Comparison of ENCODE assay signal across 8 mouse cellular contexts in the genomic region with DNA sequence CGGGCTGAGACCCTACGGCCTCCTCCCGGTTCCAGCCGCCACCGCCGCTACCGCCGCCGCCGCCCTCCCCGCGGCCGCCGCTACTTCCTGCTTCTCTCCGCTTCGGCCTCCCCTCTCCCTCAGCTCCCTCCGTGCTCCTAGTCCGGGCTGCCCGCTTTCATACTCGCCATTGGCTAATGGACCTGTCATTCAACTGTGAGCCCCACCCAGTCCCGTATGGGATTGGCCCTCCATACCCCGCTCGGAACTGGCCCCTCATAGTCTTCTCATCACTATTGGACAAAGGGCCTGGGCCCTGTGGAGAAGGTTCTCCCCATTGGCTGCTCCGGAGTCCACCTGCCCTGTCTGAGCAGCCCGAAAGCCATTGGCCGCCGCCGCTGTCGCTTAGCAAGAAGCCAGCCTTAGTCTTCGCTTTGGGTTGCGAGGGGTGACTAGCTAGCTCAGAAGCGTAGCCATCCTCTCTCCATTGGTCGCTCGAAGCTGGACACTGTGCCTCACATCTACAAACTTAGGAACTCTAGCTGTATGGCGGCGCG. TPM values are rescaled to one million over a fixed set of nuclear protein-coding genes. Genes with fewer than 3 reads are reported as not detected.
DNase-seq lines count a peak whose midpoint lies in the region; ATAC-seq and TF ChIP-seq lines count a peak whose summit lies in the region.

A gene (minus strand): TSS at position 112 of the 536 bp plus-strand sequence.

- H3K27me3 ChIP-seq in C2C12 (ENCODE audit: control insufficient read depth, insufficient read depth, insufficient read length), result no peaks in the 10 kb centered on the region
- no peaks in the 10 kb centered on the region for H3K27me3 ChIP-seq in erythroblast, embryonic 14.5 days (ENCODE audit: control insufficient read depth)
- no peaks in the 10 kb centered on the region for H3K27me3 ChIP-seq in heart, embryonic 11.5 days (ENCODE audit: control insufficient read depth, insufficient read depth, low read length)
- no peaks in the 10 kb centered on the region for H3K27me3 ChIP-seq in kidney, embryonic 16.5 days (ENCODE audit: insufficient read depth, low read length)
- no peaks in the 10 kb centered on the region for H3K27me3 ChIP-seq in liver, adult 2 months (ENCODE audit: control insufficient read depth, insufficient read depth, low read length)
- no peaks in the 10 kb centered on the region for H3K27me3 ChIP-seq in myocyte (ENCODE audit: control insufficient read depth, insufficient read depth, insufficient read length)
- no peaks in the 10 kb centered on the region for H3K27me3 ChIP-seq in splenic B cell, adult 2 months (ENCODE audit: control insufficient read depth, insufficient read depth, low read length, poor library complexity, severe bottlenecking)

- peaks cover 46% of the 10 kb centered on the region for H3K79me2 ChIP-seq in C2C12 (ENCODE audit: control insufficient read depth, insufficient read depth)
- no peaks in the 10 kb centered on the region for H3K79me2 ChIP-seq in liver, adult 2 months (ENCODE audit: control insufficient read depth, insufficient read depth, low read length)
- peaks cover 6% of the 10 kb centered on the region for H3K79me2 ChIP-seq in myocyte (ENCODE audit: control insufficient read depth, insufficient read depth)

- H3ac ChIP-seq in C2C12 (ENCODE audit: control insufficient read depth, insufficient read length, low read depth) (peak within 1 kb of the TSS; percentile 92), myocyte (ENCODE audit: control insufficient read depth, insufficient read length) (peak within 1 kb of the TSS; percentile 24)

- WGBS in heart, embryonic 11.5 days (ENCODE audit: insufficient replicate concordance), result under 1% methylated on average over 36 of the region's 37 CpGs
- under 1% methylated on average over 34 of the region's 37 CpGs for WGBS in kidney, embryonic 16.5 days
- 1% methylated on average over 35 of the region's 37 CpGs for WGBS in liver, adult 2 months

- TF ChIP-seq POLR2A in brain, embryonic 14.5 days (IDR thresholded peaks at IDR 0.05; ENCODE audit: borderline replicate concordance, extremely low read depth, insufficient read depth, insufficient read length, poor library complexity, severe bottlenecking), result peak; percentile 49; the same call in 1 of the 2 replicates
- peak; percentile 78 for TF ChIP-seq POLR2A in liver, adult 2 months (IDR thresholded peaks at IDR 0.05; ENCODE audit: extremely low read depth, insufficient read depth, low read length)
- TF ChIP-seq POLR2A in myocyte (IDR thresholded peaks at IDR 0.05; ENCODE audit: insufficient read length, low read depth), result peak; percentile 77

- H3K4me3 ChIP-seq in C2C12 (ENCODE audit: insufficient read depth, poor library complexity, severe bottlenecking) (peak within 1 kb of the TSS; percentile 95), myocyte (peak within 1 kb of the TSS; percentile 58)
- peak within 1 kb of the TSS; percentile 78 for H3K4me3 ChIP-seq in erythroblast, embryonic 14.5 days (replicated peaks)
- peak within 1 kb of the TSS; percentile 91 for H3K4me3 ChIP-seq in heart, embryonic 11.5 days (ENCODE audit: low read depth, low read length)
- H3K4me3 ChIP-seq in kidney, embryonic 16.5 days (ENCODE audit: low read length), result peak within 1 kb of the TSS; percentile 80
- H3K4me3 ChIP-seq in liver, adult 2 months (ENCODE audit: insufficient read depth, low read depth, low read length), result peak within 1 kb of the TSS; percentile 75

- peaks cover 14% of the 10 kb centered on the region for H3K79me3 ChIP-seq in C2C12 (ENCODE audit: low read depth)

- H3K9ac ChIP-seq in heart, embryonic 11.5 days (ENCODE audit: low read depth, low read length), result peak within 1 kb of the TSS; percentile 89
- peak within 1 kb of the TSS; percentile 83 for H3K9ac ChIP-seq in kidney, embryonic 16.5 days (replicated peaks; ENCODE audit: low read length)
- peak within 1 kb of the TSS; percentile 92 for H3K9ac ChIP-seq in liver, adult 2 months (ENCODE audit: low read depth, low read length)

- peaks cover 52% of the 10 kb centered on the region for H3K4me1 ChIP-seq in erythroblast, embryonic 14.5 days (ENCODE audit: control insufficient read depth)
- H3K4me1 ChIP-seq in heart, embryonic 11.5 days (ENCODE audit: control insufficient read depth, insufficient read depth, low read length), result peaks cover 15% of the 10 kb centered on the region
- peaks cover 18% of the 10 kb centered on the region for H3K4me1 ChIP-seq in kidney, embryonic 16.5 days (ENCODE audit: insufficient read depth, low read length)
- peaks cover 9% of the 10 kb centered on the region for H3K4me1 ChIP-seq in liver, adult 2 months (ENCODE audit: control insufficient read depth, insufficient read depth, low read length)

- no peaks in the 10 kb centered on the region for H3K9me3 ChIP-seq in erythroblast, embryonic 14.5 days (ENCODE audit: control insufficient read depth, low read length)
- H3K9me3 ChIP-seq in heart, embryonic 11.5 days (replicated peaks; ENCODE audit: control insufficient read depth, low read length), result no peaks in the 10 kb centered on the region
- no peaks in the 10 kb centered on the region for H3K9me3 ChIP-seq in kidney, embryonic 16.5 days (ENCODE audit: low read length)

- peak; percentile 99 for ATAC-seq in heart, embryonic 11.5 days (replicated peaks; ENCODE audit: insufficient number of reproducible peaks, low FRiP score, low TSS enrichment)
- peak; percentile 100 for ATAC-seq in kidney, embryonic 16.5 days (ENCODE audit: low FRiP score, low TSS enrichment)

- H3K27ac ChIP-seq in heart, embryonic 11.5 days (ENCODE audit: low read depth, low read length), result peak within 1 kb of the TSS; percentile 96
- peak within 1 kb of the TSS; percentile 99 for H3K27ac ChIP-seq in kidney, embryonic 16.5 days (ENCODE audit: low read length)
- peak within 1 kb of the TSS; percentile 81 for H3K27ac ChIP-seq in liver, adult 2 months (replicated peaks; ENCODE audit: insufficient read depth, low read depth, low read length)

- H3K4me2 ChIP-seq in heart, embryonic 11.5 days, result peak within 1 kb of the TSS; percentile 88
- peak within 1 kb of the TSS; percentile 88 for H3K4me2 ChIP-seq in kidney, embryonic 16.5 days (replicated peaks; ENCODE audit: low read depth, low read length)
- H3K4me2 ChIP-seq in myocyte (ENCODE audit: low read depth), result peak within 1 kb of the TSS; percentile 91

- DNase-seq in brain, embryonic 14.5 days (ENCODE audit: low read depth), result peak; percentile 100
- peak; percentile 97 for DNase-seq in liver, adult 2 months (ENCODE audit: extremely low read depth, low read depth, low spot score)
- DNase-seq in splenic B cell, adult 2 months (ENCODE audit: low read depth, low spot score), result peak; percentile 100

- no peak for TF ChIP-seq CTCF in C2C12 (IDR thresholded peaks at IDR 0.05; ENCODE audit: control insufficient read depth, insufficient read depth, insufficient read length)
- TF ChIP-seq CTCF in brain, embryonic 14.5 days (IDR thresholded peaks at IDR 0.05; ENCODE audit: borderline replicate concordance, extremely low read depth, insufficient read depth, insufficient read length), result no peak
- no peak for TF ChIP-seq CTCF in liver, adult 2 months (IDR thresholded peaks at IDR 0.05; ENCODE audit: low read depth, low read length)

- H3K36me3 ChIP-seq in C2C12 (ENCODE audit: control insufficient read depth, insufficient read depth) (peaks cover 19% of the 10 kb centered on the region), myocyte (ENCODE audit: control insufficient read depth, insufficient read depth) (no peaks in the 10 kb centered on the region)
- H3K36me3 ChIP-seq in erythroblast, embryonic 14.5 days (ENCODE audit: control insufficient read depth), result peaks cover 47% of the 10 kb centered on the region
- peaks cover 13% of the 10 kb centered on the region for H3K36me3 ChIP-seq in heart, embryonic 11.5 days (ENCODE audit: control insufficient read depth, insufficient read depth, low read length)
- H3K36me3 ChIP-seq in kidney, embryonic 16.5 days (ENCODE audit: insufficient read depth, low read length), result peaks cover 20% of the 10 kb centered on the region
- H3K36me3 ChIP-seq in liver, adult 2 months (ENCODE audit: control insufficient read depth, insufficient read depth, low read length), result no peaks in the 10 kb centered on the region; the same call in 1 of the 2 replicates
- no peaks in the 10 kb centered on the region for H3K36me3 ChIP-seq in splenic B cell, adult 2 months (ENCODE audit: control insufficient read depth, insufficient read depth, low read length, poor library complexity, severe bottlenecking)

TF ChIP-seq in C2C12, 6 proteins besides CTCF, POLR2A, EP300 and RAD21:
- TF ChIP-seq MAX (IDR thresholded peaks at IDR 0.05), result no peak
- no peak for TF ChIP-seq MYOD1 (IDR thresholded peaks at IDR 0.05; ENCODE audit: control insufficient read depth, insufficient read length, low read depth)
- no peak for TF ChIP-seq MYOG (IDR thresholded peaks at IDR 0.05; ENCODE audit: control insufficient read depth, extremely low read depth, insufficient read length)
- TF ChIP-seq USF1 (IDR thresholded peaks at IDR 0.05; ENCODE audit: low read depth), result no peak
- no peak for TF ChIP-seq FOSL1 (IDR thresholded peaks at IDR 0.05; ENCODE audit: insufficient read depth, low read length, poor library complexity, severe bottlenecking)
- TF ChIP-seq CEBPB (IDR thresholded peaks at IDR 0.05; ENCODE audit: low read depth), result no peak
TF ChIP-seq in C2C12: peak in this region for 0.

TF ChIP-seq in myocyte, 11 proteins besides CTCF, POLR2A, EP300 and RAD21:
- TF ChIP-seq MYOG (IDR thresholded peaks at IDR 0.05; ENCODE audit: control insufficient read depth in 1 of 3, insufficient read depth in 1 of 3, insufficient read length in 2 of 3, low read depth in 2 of 3) (peak in 1 of 3 experiments; percentile 26), POLR2AphosphoS2 (IDR thresholded peaks at IDR 0.05; ENCODE audit: insufficient read length, low read depth) (peak; percentile 82), MAX (IDR thresholded peaks at IDR 0.05; ENCODE audit: low read depth) (no peak), MYOD1 (IDR thresholded peaks at IDR 0.05; ENCODE audit: control insufficient read depth in 1 of 3, insufficient read length in 2 of 3, low read depth in 2 of 3) (no peak)

RNA-seq across cellular contexts. Expression of the gene that starts here (rescaled TPM):
- polyA plus RNA-seq in C2C12 (2012; fragmentation: generic; extraction: Trizol) (15.3 TPM), myocyte (2012; fragmentation: generic; extraction: Trizol) (11.5 TPM)
- 23.6 and 25.1 TPM in 2 replicates for polyA plus RNA-seq in brain, embryonic 14.5 days (2012; rRNA removed)
- 0.61 and 0.79 TPM in 2 replicates for polyA plus RNA-seq in erythroblast, embryonic 14.5 days (2012)
- 16.2 and 19.6 TPM in 2 replicates for polyA plus RNA-seq in heart, embryonic 11.5 days (2014; fragmentation: Nextera tagmentation; extraction: Ambion mirVana)
- 28.8 and 32.9 TPM in 2 replicates for polyA plus RNA-seq in kidney, embryonic 16.5 days (2015; fragmentation: Nextera tagmentation; extraction: Ambion mirVana)
- total RNA-seq in liver, adult 2 months (2014; rRNA removed), result 2.1 and 3.2 TPM in 2 replicates
- 6.8 and 8.8 TPM in 2 replicates for polyA plus RNA-seq in liver, adult 2 months (2012; rRNA removed)

Comparison
In these comparisons a context has a peak if more than half of its experiments do, and no peak if none do; other contexts are left out.
1. Peak in every context shown above with its lines: DNase-seq, ATAC-seq, H3K4me3 ChIP-seq and H3K27ac ChIP-seq.